Mouse (Mus musculus): Measurements from ENCODE around the gene Klk1b1.

DNA sequence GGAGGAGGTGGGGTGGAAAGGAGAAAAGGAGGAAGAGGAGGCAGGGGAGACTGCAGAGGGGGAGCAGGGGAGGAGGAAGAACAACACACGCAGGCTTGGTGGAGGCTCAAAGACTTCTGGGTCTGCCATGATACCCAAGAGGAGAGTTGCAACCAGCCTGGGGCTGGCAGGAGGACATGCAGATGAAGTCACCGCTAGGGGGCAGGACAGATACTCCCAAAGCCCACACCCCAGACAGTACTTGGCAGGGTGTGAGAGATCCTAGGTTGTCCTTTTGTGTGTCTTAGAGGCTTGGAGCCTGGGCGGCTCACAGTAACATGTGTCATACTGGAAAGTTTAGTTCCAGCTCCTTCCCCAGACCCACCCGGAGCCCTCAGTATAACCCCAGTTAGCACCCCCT, 38.0 kb upstream of the Klk1b1 start:
- TF ChIP-seq POLR2A (IDR thresholded peaks at IDR 0.05; ENCODE audit: low read depth, low read length) (no peak), EP300 (IDR thresholded peaks at IDR 0.05; ENCODE audit: low read length) (no peak), BHLHE40 (IDR thresholded peaks at IDR 0.05; ENCODE audit: low read depth, low read length) (no peak), CTCF (conservative IDR thresholded peaks at IDR 0.05 in 1 of 2, IDR thresholded peaks at IDR 0.05 in 1 of 2; ENCODE audit: low read depth in 2 of 2, low read length in 2 of 2) (peak; percentile 41 to 71; a peak in 3 of 4 replicates)

All from CH12.LX (cell line).